Mouse (Mus musculus): ENCODE data around the gene Grik3. TPM values are rescaled to one million over a fixed set of nuclear protein-coding genes. Genes with fewer than 3 reads are reported as not detected.

Gene Grik3
- polyA plus RNA-seq, 1 experiment from 2014 or later, result 0.01 TPM

DNA sequence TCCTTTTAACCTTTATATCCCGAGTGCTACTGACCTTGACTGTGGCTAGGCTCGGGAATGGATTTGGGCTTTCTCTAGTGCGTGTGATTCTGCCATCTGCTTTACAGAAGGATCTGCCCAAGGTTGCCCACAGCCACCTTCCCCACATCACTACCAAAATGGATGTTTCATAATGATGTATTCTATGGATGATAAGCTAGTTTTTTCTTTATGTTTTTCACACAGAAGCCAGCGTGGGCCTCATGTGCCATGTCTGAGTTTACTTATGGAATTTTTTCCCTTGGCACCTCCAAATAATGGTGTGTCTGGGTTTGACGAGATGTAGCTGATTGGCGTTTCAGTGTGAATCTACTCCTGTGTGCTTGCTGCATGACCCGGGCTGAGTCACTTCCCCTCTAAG is 7.0 kb downstream of the Grik3 start:
- WGBS, result 42% methylated on average over 7 of the region's 7 CpGs
- no peaks in the 10 kb centered on the region for H3K4me1 ChIP-seq (replicated peaks; ENCODE audit: insufficient read depth, low read length)
- no peaks in the 10 kb centered on the region for H3K36me3 ChIP-seq (ENCODE audit: insufficient read depth, low read length)
- H3K27me3 ChIP-seq (ENCODE audit: insufficient read depth, low read length), result peaks cover 39% of the 10 kb centered on the region
- DNase-seq (ENCODE audit: low spot score) (no peak), ATAC-seq (replicated peaks; ENCODE audit: low FRiP score, low read depth) (no peak)
- no peak overlapping the region for H3K4me2 ChIP-seq (ENCODE audit: low read length)
- no peak for TF ChIP-seq CTCF (IDR thresholded peaks at IDR 0.05; ENCODE audit: low read depth)
- H3K4me3 ChIP-seq (replicated peaks; ENCODE audit: low read depth, low read length), result no peak overlapping the region
- H3K9ac ChIP-seq (ENCODE audit: low read depth, low read length), result no peak overlapping the region
- H3K9me3 ChIP-seq (replicated peaks; ENCODE audit: low read length), result no peaks in the 10 kb centered on the region
- no peak overlapping the region for H3K27ac ChIP-seq

- WGBS, result 14% methylated on average over 6 of the region's 6 CpGs
- TF ChIP-seq CTCF (IDR thresholded peaks at IDR 0.05; ENCODE audit: low read depth), result no peak
- Histone ChIP-seq H3K4me2 (ENCODE audit: low read length) (no peak overlapping the region), H3K9me3 (replicated peaks; ENCODE audit: low read length) (no peaks in the 10 kb centered on the region), H3K4me3 (replicated peaks; ENCODE audit: low read depth, low read length) (no peak overlapping the region), H3K27me3 (ENCODE audit: insufficient read depth, low read length) (peaks cover 25% of the 10 kb centered on the region), H3K36me3 (ENCODE audit: insufficient read depth, low read length) (no peaks in the 10 kb centered on the region), H3K4me1 (replicated peaks; ENCODE audit: insufficient read depth, low read length) (no peaks in the 10 kb centered on the region), H3K27ac (no peak overlapping the region), H3K9ac (ENCODE audit: low read depth, low read length) (no peak overlapping the region)
- ATAC-seq (replicated peaks; ENCODE audit: low FRiP score, low read depth) (no peak), DNase-seq (ENCODE audit: low spot score) (no peak)
Observed at GRCm38 (mm10) chr4:125498866-125499265, 8.4 kb downstream of the Grik3 start.

DNA sequence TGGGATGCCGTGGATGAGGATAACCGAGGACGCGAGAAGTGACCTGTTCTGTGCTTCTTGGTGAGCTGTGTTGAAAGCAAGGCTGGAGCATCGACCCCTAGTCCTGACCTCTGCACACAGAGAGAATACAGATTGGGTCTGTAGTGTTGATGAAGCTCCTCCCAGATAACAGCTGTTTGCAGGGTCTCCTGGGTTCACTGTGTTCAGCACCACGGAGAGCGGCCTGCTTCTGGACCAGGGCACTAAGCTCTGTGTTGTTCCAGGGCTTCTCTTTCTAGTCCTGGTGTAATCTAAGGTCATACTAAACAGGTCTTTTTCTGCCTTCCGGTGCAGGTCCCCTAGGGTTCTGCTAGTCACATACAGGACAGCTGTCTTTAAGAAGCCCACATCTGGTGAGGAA is 12.4 kb downstream of the Grik3 start:
- Histone ChIP-seq H3K9me3 (replicated peaks; ENCODE audit: low read length) (no peaks in the 10 kb centered on the region), H3K4me1 (replicated peaks; ENCODE audit: insufficient read depth, low read length) (no peaks in the 10 kb centered on the region), H3K4me3 (replicated peaks; ENCODE audit: low read depth, low read length) (no peak overlapping the region), H3K36me3 (ENCODE audit: insufficient read depth, low read length) (no peaks in the 10 kb centered on the region), H3K9ac (ENCODE audit: low read depth, low read length) (no peak overlapping the region), H3K27ac (no peak overlapping the region), H3K4me2 (ENCODE audit: low read length) (no peak overlapping the region), H3K27me3 (ENCODE audit: insufficient read depth, low read length) (peaks cover 2% of the 10 kb centered on the region; the same call in 1 of the 2 replicates)
- TF ChIP-seq CTCF (IDR thresholded peaks at IDR 0.05; ENCODE audit: low read depth), result no peak
- 54% methylated on average over 8 of the region's 8 CpGs for WGBS
- no peak for ATAC-seq (replicated peaks; ENCODE audit: low FRiP score, low read depth)
- DNase-seq (ENCODE audit: low spot score), result peak; percentile 69

- Histone ChIP-seq H3K27me3 (ENCODE audit: insufficient read depth, low read length) (no peaks in the 10 kb centered on the region; the same call in 1 of the 2 replicates), H3K9ac (ENCODE audit: low read depth, low read length) (no peak overlapping the region), H3K4me1 (replicated peaks; ENCODE audit: insufficient read depth, low read length) (no peaks in the 10 kb centered on the region), H3K27ac (no peak overlapping the region), H3K4me2 (ENCODE audit: low read length) (no peak overlapping the region), H3K4me3 (replicated peaks; ENCODE audit: low read depth, low read length) (no peak overlapping the region), H3K36me3 (ENCODE audit: insufficient read depth, low read length) (no peaks in the 10 kb centered on the region), H3K9me3 (replicated peaks; ENCODE audit: low read length) (no peaks in the 10 kb centered on the region)
- DNase-seq (ENCODE audit: low spot score) (no peak), ATAC-seq (replicated peaks; ENCODE audit: low FRiP score, low read depth) (no peak)
- WGBS, result 76% methylated on average over 6 of the region's 6 CpGs
- no peak for TF ChIP-seq CTCF (IDR thresholded peaks at IDR 0.05; ENCODE audit: low read depth)
Observed at GRCm38 (mm10) chr4:125512434-125512833, 21.9 kb downstream of the Grik3 start.

DNA sequence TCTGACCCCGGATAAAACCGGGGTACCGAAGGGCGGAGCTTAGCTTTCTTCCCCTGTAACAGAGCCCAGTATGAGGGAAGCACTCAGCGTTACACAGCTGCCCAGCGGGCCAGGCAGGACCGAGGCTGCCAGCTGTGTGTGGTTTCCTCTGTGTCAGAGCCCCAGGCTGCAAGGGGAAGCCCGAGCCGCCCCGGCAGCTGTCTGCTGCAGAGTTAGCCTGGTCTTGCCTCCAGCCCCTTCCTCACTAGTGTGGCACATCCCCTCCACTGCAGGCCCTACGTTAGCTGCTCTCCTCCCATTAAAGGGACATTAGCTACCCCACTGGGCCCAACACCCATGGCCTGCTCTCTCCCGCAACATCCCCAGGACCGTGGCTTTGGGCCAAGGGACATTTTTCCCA is 25.1 kb downstream of the Grik3 start:
- TF ChIP-seq CTCF (IDR thresholded peaks at IDR 0.05; ENCODE audit: low read depth), result no peak
- 52% methylated on average over 13 of the region's 13 CpGs for WGBS
- H3K9me3 ChIP-seq (replicated peaks; ENCODE audit: low read length), result no peaks in the 10 kb centered on the region
- no peaks in the 10 kb centered on the region for H3K4me1 ChIP-seq (replicated peaks; ENCODE audit: insufficient read depth, low read length)
- DNase-seq (ENCODE audit: low spot score) (no peak), ATAC-seq (replicated peaks; ENCODE audit: low FRiP score, low read depth) (no peak)
- no peak overlapping the region for H3K9ac ChIP-seq (ENCODE audit: low read depth, low read length)
- no peak overlapping the region for H3K4me2 ChIP-seq (ENCODE audit: low read length)
- no peaks in the 10 kb centered on the region for H3K27me3 ChIP-seq (ENCODE audit: insufficient read depth, low read length)
- H3K4me3 ChIP-seq (replicated peaks; ENCODE audit: low read depth, low read length), result no peak overlapping the region
- H3K36me3 ChIP-seq (ENCODE audit: insufficient read depth, low read length), result no peaks in the 10 kb centered on the region
- no peak overlapping the region for H3K27ac ChIP-seq

DNA sequence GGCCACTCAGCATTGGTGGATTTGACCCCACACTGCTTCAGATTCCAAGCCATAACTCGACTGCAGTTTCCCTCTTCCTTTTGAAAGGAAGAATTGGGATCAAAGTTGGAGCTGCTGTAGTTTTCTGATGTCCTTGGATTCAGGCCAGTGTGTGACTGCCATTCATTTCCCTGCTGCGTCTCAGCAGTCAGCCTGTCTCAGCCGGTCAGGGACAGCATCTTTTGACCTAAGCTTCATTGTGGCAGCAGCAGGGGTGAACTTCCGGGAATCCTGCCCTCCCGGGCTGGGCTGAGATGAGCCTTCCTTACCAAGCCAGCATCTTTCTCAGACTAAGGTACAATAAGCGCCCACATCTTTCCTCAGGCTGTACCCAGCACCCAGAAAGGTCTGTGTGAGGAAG is 26.1 kb downstream of the Grik3 start:
- no peaks in the 10 kb centered on the region for H3K27me3 ChIP-seq (ENCODE audit: insufficient read depth, low read length)
- H3K4me1 ChIP-seq (replicated peaks; ENCODE audit: insufficient read depth, low read length), result no peaks in the 10 kb centered on the region
- DNase-seq (ENCODE audit: low spot score) (no peak), ATAC-seq (replicated peaks; ENCODE audit: low FRiP score, low read depth) (no peak)
- 60% methylated on average over 6 of the region's 6 CpGs for WGBS
- H3K9me3 ChIP-seq (replicated peaks; ENCODE audit: low read length), result no peaks in the 10 kb centered on the region
- H3K4me2 ChIP-seq (ENCODE audit: low read length), result no peak overlapping the region
- no peak overlapping the region for H3K27ac ChIP-seq
- no peak overlapping the region for H3K9ac ChIP-seq (ENCODE audit: low read depth, low read length)
- H3K36me3 ChIP-seq (ENCODE audit: insufficient read depth, low read length), result no peaks in the 10 kb centered on the region
- no peak for TF ChIP-seq CTCF (IDR thresholded peaks at IDR 0.05; ENCODE audit: low read depth)
- H3K4me3 ChIP-seq (replicated peaks; ENCODE audit: low read depth, low read length), result no peak overlapping the region

- WGBS, result 84% methylated on average over 5 of the region's 5 CpGs
- no peak overlapping the region for H3K4me3 ChIP-seq (replicated peaks; ENCODE audit: low read depth, low read length)
Observed at GRCm38 (mm10) chr4:125518861-125519260, 28.4 kb downstream of the Grik3 start.

More at GRCm38 (mm10) chr4:125518861-125519260, 28.4 kb downstream of the Grik3 start:
- DNase-seq (ENCODE audit: low spot score), result peak; percentile 29
- TF ChIP-seq CTCF (IDR thresholded peaks at IDR 0.05; ENCODE audit: low read depth), result no peak
- H3K9ac ChIP-seq (ENCODE audit: low read depth, low read length), result no peak overlapping the region
- H3K36me3 ChIP-seq (ENCODE audit: insufficient read depth, low read length), result no peaks in the 10 kb centered on the region
- no peaks in the 10 kb centered on the region for H3K27me3 ChIP-seq (ENCODE audit: insufficient read depth, low read length)
- H3K9me3 ChIP-seq (replicated peaks; ENCODE audit: low read length), result no peaks in the 10 kb centered on the region
- no peak overlapping the region for H3K27ac ChIP-seq
- H3K4me1 ChIP-seq (replicated peaks; ENCODE audit: insufficient read depth, low read length), result no peaks in the 10 kb centered on the region
- H3K4me2 ChIP-seq (ENCODE audit: low read length), result no peak overlapping the region
- no peak for ATAC-seq (replicated peaks; ENCODE audit: low FRiP score, low read depth)
